Mouse (Mus musculus) kidney, postnatal 0 days (tissue): ENCODE measurements around the gene Slc3a2. TPM values are rescaled to one million over a fixed set of nuclear protein-coding genes. Genes with fewer than 3 reads are reported as not detected.

Experiments used
- ATAC-seq: fragments of 200-750 bp; cut with Nextera tagmentation; replicated peaks from 2 replicates; pipeline ENCODE4 v1.8.0; 2017; ENCODE audit warnings: low read depth, moderate number of reproducible peaks, moderate TSS enrichment, moderate library complexity; ENCODE audit not compliant: low FRiP score
- DNase-seq: peaks from one replicate; pipeline ENCODE4 v3.0.0-alpha.2; 2016; ENCODE audit warnings: low spot score
- H3K27ac ChIP-seq: fragments of 300-500 bp; sonication (generic); 2 replicates; pipeline ENCODE4 v1.5.1; 2014; ENCODE audit warnings: mild to moderate bottlenecking
- H3K27me3 ChIP-seq: fragments of 300-500 bp; sonication (generic); 2 replicates; pipeline ENCODE4 v1.6.1; 2014; ENCODE audit warnings: low read length, mixed read lengths; ENCODE audit not compliant: insufficient read depth
- H3K36me3 ChIP-seq: fragments of 300-500 bp; sonication (generic); 2 replicates; pipeline ENCODE4 v1.6.1; 2014; ENCODE audit warnings: low read length, mixed read lengths; ENCODE audit not compliant: insufficient read depth
- H3K4me1 ChIP-seq: fragments of 300-500 bp; sonication (generic); replicated peaks from 2 replicates; pipeline ENCODE4 v1.6.1; 2014; ENCODE audit warnings: antibody characterized with exemption, low read length, mixed read lengths; ENCODE audit not compliant: insufficient read depth
- H3K4me2 ChIP-seq: fragments of 300-500 bp; sonication (generic); 2 replicates; pipeline ENCODE4 v1.6.1; 2014; ENCODE audit warnings: mild to moderate bottlenecking, low read length, moderate library complexity, mixed read lengths
- H3K4me3 ChIP-seq: fragments of 300-500 bp; sonication (generic); replicated peaks from 2 replicates; pipeline ENCODE4 v1.5.1; 2014; ENCODE audit warnings: low read depth, low read length
- H3K9ac ChIP-seq: fragments of 300-500 bp; sonication (generic); 2 replicates; pipeline ENCODE4 v1.6.1; 2014; ENCODE audit warnings: low read depth, low read length
- H3K9me3 ChIP-seq: fragments of 300-500 bp; sonication (generic); replicated peaks from 2 replicates; pipeline ENCODE4 v1.6.1; 2016; ENCODE audit warnings: low read length, inconsistent platforms, mixed read lengths
- CTCF ChIP-seq: IDR thresholded peaks from 2 replicates; pipeline ENCODE4 v1.5.1; 2016; ENCODE audit warnings: antibody characterized with exemption, low read depth, mild to moderate bottlenecking, moderate library complexity
- WGBS: fragments of 180-500 bp; shearing (Covaris S2); extraction: QIAGEN DNeasy Blood & Tissue Kit; methylation state at CpG from one replicate; pipeline ENCODE4 v1.1.7; 2014; 5-methylcytosine and 5-hydroxymethylcytosine counted together
- polyA plus RNA-seq: library from polyadenylated mRNA; unstranded; fragments of >200 nt; fragmentation: Nextera tagmentation; extraction: Ambion mirVana; gene quantifications from 2 replicates; pipeline ENCODE4 v1.2.1, GENCODE M21; 2015

Gene Slc3a2
- polyA plus RNA-seq, 1 experiment from 2014 or later, result 151 TPM

DNA sequence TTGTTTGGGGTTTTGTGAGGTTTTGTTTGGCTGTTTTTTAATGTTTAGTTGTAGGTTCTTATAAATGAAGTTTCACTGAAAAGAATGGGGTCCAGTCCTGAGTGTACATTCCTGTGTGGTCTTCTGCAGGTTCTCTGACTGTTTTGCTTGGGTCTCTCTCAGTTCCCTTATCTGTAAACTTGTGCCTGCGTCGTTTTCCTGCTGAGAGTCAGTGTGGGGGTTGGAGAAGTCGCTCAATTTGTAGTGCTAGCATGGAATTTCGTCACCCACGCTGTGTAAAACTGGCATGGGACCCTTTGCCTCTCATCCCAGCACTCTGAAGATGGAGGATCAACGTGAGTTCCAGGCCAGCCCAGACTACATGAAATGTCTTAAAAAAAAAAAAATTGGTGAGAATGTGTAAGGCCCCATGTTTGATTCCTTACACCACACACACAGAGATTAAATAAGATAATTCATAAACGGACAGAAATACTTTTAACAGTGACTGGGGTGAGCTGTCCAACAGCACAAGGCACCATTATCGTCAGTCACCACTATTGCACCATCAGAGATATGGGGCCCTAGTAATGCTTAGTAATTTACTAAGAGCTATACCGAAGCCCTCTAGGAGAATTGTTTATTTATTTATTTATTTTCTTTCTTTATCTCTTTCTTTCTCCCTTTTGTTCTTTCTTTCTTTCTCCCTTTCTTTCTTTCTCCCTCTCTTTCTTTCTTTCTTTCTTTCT, 49.7 kb downstream of the Slc3a2 start:
- ATAC-seq, result no peak
- Histone ChIP-seq H3K4me1 (no peaks in the 10 kb centered on the region), H3K4me2 (no peak overlapping the region), H3K27me3 (no peaks in the 10 kb centered on the region), H3K36me3 (no peaks in the 10 kb centered on the region), H3K9me3 (no peaks in the 10 kb centered on the region), H3K9ac (no peak overlapping the region), H3K27ac (no peak overlapping the region), H3K4me3 (no peak overlapping the region)
- DNase-seq, result no peak
- TF ChIP-seq CTCF, result no peak
- 70% methylated on average over 9 of the region's 9 CpGs for WGBS

- H3K9ac ChIP-seq, result no peak overlapping the region
- DNase-seq (no peak), ATAC-seq (no peak)
- no peak for TF ChIP-seq CTCF
- H3K4me2 ChIP-seq, result no peak overlapping the region
- H3K36me3 ChIP-seq, result no peaks in the 10 kb centered on the region
- H3K27me3 ChIP-seq, result no peaks in the 10 kb centered on the region
- H3K27ac ChIP-seq, result no peak overlapping the region
- WGBS, result 90% methylated on average over 3 of the region's 3 CpGs
- no peak overlapping the region for H3K4me3 ChIP-seq
- no peaks in the 10 kb centered on the region for H3K4me1 ChIP-seq
- no peaks in the 10 kb centered on the region for H3K9me3 ChIP-seq
Observed at GRCm38 (mm10) chr19:8672859-8673258, 50.3 kb downstream of the Slc3a2 start.

DNA sequence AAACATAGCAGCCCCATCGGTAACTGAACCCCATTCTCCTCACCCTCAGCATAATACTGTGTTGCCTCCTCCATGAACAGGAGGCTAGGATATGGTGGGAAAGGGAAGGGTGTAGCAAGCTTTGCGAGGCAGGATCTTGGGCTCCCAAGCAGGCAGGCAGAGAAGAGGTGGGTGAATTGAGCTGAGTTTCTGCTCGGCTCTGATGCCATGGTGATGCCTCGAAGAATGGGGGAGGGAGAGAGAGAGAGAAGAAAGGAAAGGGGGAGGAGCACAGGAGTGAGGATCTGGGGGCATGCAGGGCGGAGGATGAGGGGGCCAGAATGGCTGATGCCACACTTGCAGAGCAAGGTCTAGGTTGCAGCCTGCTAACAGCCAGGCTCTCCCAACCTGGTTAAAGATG, 57.4 kb downstream of the Slc3a2 start:
- Histone ChIP-seq H3K9me3 (no peaks in the 10 kb centered on the region), H3K27ac (no peak overlapping the region), H3K27me3 (peaks cover 5% of the 10 kb centered on the region; the same call in 1 of the 2 replicates), H3K36me3 (no peaks in the 10 kb centered on the region), H3K9ac (no peak overlapping the region), H3K4me2 (no peak overlapping the region), H3K4me3 (no peak overlapping the region), H3K4me1 (no peaks in the 10 kb centered on the region; the same call in 1 of the 2 replicates)
- DNase-seq (no peak), ATAC-seq (no peak)
- 74% methylated on average over 5 of the region's 5 CpGs for WGBS
- no peak for TF ChIP-seq CTCF

- no peaks in the 10 kb centered on the region for H3K9me3 ChIP-seq
- H3K27ac ChIP-seq, result no peak overlapping the region
- TF ChIP-seq CTCF, result no peak
- H3K4me2 ChIP-seq, result no peak overlapping the region
- H3K9ac ChIP-seq, result no peak overlapping the region
- ATAC-seq, result no peak
- H3K4me1 ChIP-seq, result no peaks in the 10 kb centered on the region; the same call in 1 of the 2 replicates
- no peak for DNase-seq
- H3K4me3 ChIP-seq, result no peak overlapping the region
- H3K36me3 ChIP-seq, result no peaks in the 10 kb centered on the region
- peaks cover 5% of the 10 kb centered on the region; the same call in 1 of the 2 replicates for H3K27me3 ChIP-seq
- 92% methylated on average over 3 of the region's 3 CpGs for WGBS
Observed at GRCm38 (mm10) chr19:8664859-8665258, 58.3 kb downstream of the Slc3a2 start.

GRCm38 (mm10) chr19:8663911-8664421, 59.2 kb downstream of the Slc3a2 start:
- no peak for DNase-seq
- WGBS, result 33% methylated on average over 9 of the region's 10 CpGs

GRCm38 (mm10) chr19:8663360-8663839, 59.8 kb downstream of the Slc3a2 start, which contains the start of gene Chrm1:
TSS of gene Chrm1 (plus strand) at chr19:8663789.
- Histone ChIP-seq H3K27me3 (peaks cover 5% of the 10 kb centered on the region; the same call in 1 of the 2 replicates), H3K36me3 (no peaks in the 10 kb centered on the region), H3K4me3 (peak within 1 kb of the TSS; percentile 37; the same call in 1 of the 2 replicates), H3K4me1 (no peaks in the 10 kb centered on the region; the same call in 1 of the 2 replicates), H3K9me3 (no peaks in the 10 kb centered on the region), H3K4me2 (peak within 1 kb of the TSS; percentile 85), H3K27ac (no peak within 1 kb of the TSS), H3K9ac (no peak within 1 kb of the TSS)
- no peak for DNase-seq
- no peak for TF ChIP-seq CTCF
- 66% methylated on average over 9 of the region's 9 CpGs for WGBS
- ATAC-seq, result no peak; the same call in 1 of the 2 replicates

More at GRCm38 (mm10) chr19:8663911-8664421, 59.2 kb downstream of the Slc3a2 start:
- ATAC-seq, result peak; percentile 42
- Histone ChIP-seq H3K4me2 (0 out of 2 replicates have a peak overlapping the region, but pooled peaks have one; percentile 15), H3K36me3 (no peaks in the 10 kb centered on the region), H3K4me3 (no peak overlapping the region), H3K4me1 (no peaks in the 10 kb centered on the region; the same call in 1 of the 2 replicates), H3K9ac (no peak overlapping the region), H3K27me3 (peaks cover 5% of the 10 kb centered on the region; the same call in 1 of the 2 replicates), H3K27ac (no peak overlapping the region), H3K9me3 (no peaks in the 10 kb centered on the region)
- TF ChIP-seq CTCF, result no peak
